Mouse (Mus musculus) naive thymus-derived CD4-positive, alpha-beta T cell, adult 2 months (primary cell): ENCODE data around the gene Fndc3b.
"Not testable (repeated sequence)": the region's sequence is repeated elsewhere in the genome, so short reads cannot be mapped to it uniquely, and the experiment has no call there.

ENCODE experiments used
- DNase-seq: peaks from one replicate; pipeline ENCODE4 v3.0.0-alpha.2; 2011; ENCODE audit warnings: low read depth

Gene Fndc3b

GRCm38 (mm10) chr3:27413566-27413965, 297.5 kb downstream of the Fndc3b start:
- no peak for DNase-seq

- DNase-seq = no peak
Measured at GRCm38 (mm10) chr3:27411286-27411685, 299.8 kb downstream of the Fndc3b start.

GRCm38 (mm10) chr3:27408564-27408963, 302.5 kb downstream of the Fndc3b start:
- DNase-seq = no peak

GRCm38 (mm10) chr3:27406440-27406839, 304.7 kb downstream of the Fndc3b start:
- DNase-seq = no peak

GRCm38 (mm10) chr3:27400996-27401395, 310.1 kb downstream of the Fndc3b start:
- DNase-seq = not testable (repeated sequence)

- no peak for DNase-seq
Measured at GRCm38 (mm10) chr3:27389923-27390322, 321.2 kb downstream of the Fndc3b start.

- DNase-seq = no peak
Measured at GRCm38 (mm10) chr3:27384836-27385235, 326.3 kb downstream of the Fndc3b start.

- no peak for DNase-seq
Measured at GRCm38 (mm10) chr3:27377935-27378334, 333.2 kb downstream of the Fndc3b start.

- no peak for DNase-seq
Measured at GRCm38 (mm10) chr3:27374396-27374795, 336.7 kb downstream of the Fndc3b start.

GRCm38 (mm10) chr3:27371725-27372650, 339.1 kb downstream of the Fndc3b start:
- DNase-seq = no peak

GRCm38 (mm10) chr3:27371276-27371621, 339.9 kb downstream of the Fndc3b start, which contains the start of gene Ghsr:
Ghsr (plus strand) TSS chr3:27371351.
- DNase-seq = no peak

GRCm38 (mm10) chr3:27370582-27371275, 340.4 kb downstream of the Fndc3b start:
- DNase-seq = no peak

- no peak for DNase-seq
Measured at GRCm38 (mm10) chr3:27370125-27370524, 341.0 kb downstream of the Fndc3b start.
